Mouse (Mus musculus) megakaryocyte, embryonic 14.5 days (primary cell): Measurements from ENCODE around the gene Rangrf.

Source experiments
- FLI1 ChIP-seq: IDR thresholded peaks from 2 replicates; pipeline ENCODE4 v1.6.1; 2012; ENCODE audit warnings: low read length, inconsistent platforms, mixed read lengths
- GATA1 ChIP-seq: IDR thresholded peaks from 3 replicates; pipeline ENCODE4 v1.6.1; 2012; ENCODE audit warnings: mixed read lengths, low read length, inconsistent platforms, borderline replicate concordance

DNA sequence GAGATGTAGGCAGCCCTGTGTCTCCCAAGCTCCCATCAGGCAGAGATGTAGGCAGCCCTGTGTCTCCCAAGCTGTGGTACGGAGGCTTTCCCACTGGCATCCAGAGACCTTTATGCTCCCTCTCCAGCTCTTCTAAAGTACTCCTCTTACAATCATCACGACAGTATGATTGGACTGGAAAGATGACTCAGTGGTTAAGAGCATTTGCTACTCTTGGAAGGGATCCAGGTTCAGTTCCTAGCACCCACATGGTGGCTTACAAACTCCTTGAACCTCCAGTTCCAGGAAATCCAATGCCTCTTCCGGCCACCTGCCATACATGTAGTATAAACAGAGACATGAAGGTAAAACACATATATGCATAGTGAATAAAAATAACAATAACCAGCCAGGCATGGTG, 13.4 kb downstream of the Rangrf start:
- no peak for TF ChIP-seq GATA1
- TF ChIP-seq FLI1: no peak
